Mouse (Mus musculus) testis, adult 2 months (tissue): ENCODE measurements around the gene Atp11a.

ENCODE experiments used
- CTCF ChIP-seq: fragments of 200-500 bp; IDR thresholded peaks from 2 replicates; pipeline ENCODE4 v1.5.1; 2012; ENCODE audit warnings: low read depth, mild to moderate bottlenecking, inconsistent platforms, low read length, moderate library complexity; ENCODE audit not compliant: control insufficient read depth, insufficient read depth, insufficient replicate concordance
- POLR2A ChIP-seq: fragments of 200-500 bp; IDR thresholded peaks from 2 replicates; pipeline ENCODE4 v1.6.1; 2012; ENCODE audit warnings: low read depth, mild to moderate bottlenecking, inconsistent platforms, low read length, moderate library complexity; ENCODE audit not compliant: control insufficient read depth

GRCm38 (mm10) chr8:12889046-12889598 is 132.3 kb downstream of the Atp11a start:
- TF ChIP-seq CTCF: no peak
- no peak for TF ChIP-seq POLR2A
